Mouse (Mus musculus) T-helper 1 cell (primary cell): Measurements from ENCODE around the gene Hba-a1.
"Not testable (repeated sequence)": the region's sequence is repeated elsewhere in the genome, so short reads cannot be mapped to it uniquely, and the experiment has no call there.

Source experiments
- in situ Hi-C: fragments of 300-600 bp; cut with MboI, MseI; formaldehyde crosslinking; loops from one replicate; pipeline ENCODE4 v1.15.1; 2025; ENCODE audit warnings: high pct_unique_total_duplicates

The Hba-a1 gene

GRCm38 (mm10) chr11:32262674-32263415 is 20.5 kb upstream of the Hba-a1 start:
- in situ Hi-C loops, result no loop called here

DNA sequence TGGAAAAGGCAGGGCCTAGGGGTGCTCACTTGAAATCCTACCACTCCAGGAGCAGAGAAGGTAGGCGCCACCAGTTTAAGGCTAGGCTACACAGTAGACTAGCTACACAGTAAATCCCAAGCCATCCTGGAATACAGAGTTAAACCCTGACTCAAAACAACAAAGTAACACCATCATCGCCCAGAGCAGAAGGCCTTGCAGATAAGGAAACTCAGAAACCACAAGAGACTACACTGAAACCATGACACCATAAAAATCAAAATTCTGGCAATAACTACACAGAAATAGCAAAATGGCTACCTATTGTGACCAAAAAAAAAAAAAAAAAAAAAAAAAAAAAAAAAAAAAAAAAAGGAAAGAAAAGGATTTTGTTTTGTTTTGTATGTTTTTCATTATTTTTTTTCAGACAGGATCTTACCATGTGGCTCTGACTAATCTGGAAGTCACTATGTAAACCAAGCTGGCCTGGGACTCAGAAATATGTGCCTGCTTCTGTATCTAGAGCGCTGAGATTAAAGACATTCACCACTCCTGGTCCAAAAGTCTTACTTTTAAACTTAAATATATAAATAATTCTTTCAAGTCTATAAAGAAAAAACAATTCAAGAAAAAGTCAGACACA is 18.1 kb upstream of the Hba-a1 start:
- in situ Hi-C loops, result no loop called here

- in situ Hi-C loops, result no loop called here
Observed at GRCm38 (mm10) chr11:32266194-32266593, 17.1 kb upstream of the Hba-a1 start.

DNA sequence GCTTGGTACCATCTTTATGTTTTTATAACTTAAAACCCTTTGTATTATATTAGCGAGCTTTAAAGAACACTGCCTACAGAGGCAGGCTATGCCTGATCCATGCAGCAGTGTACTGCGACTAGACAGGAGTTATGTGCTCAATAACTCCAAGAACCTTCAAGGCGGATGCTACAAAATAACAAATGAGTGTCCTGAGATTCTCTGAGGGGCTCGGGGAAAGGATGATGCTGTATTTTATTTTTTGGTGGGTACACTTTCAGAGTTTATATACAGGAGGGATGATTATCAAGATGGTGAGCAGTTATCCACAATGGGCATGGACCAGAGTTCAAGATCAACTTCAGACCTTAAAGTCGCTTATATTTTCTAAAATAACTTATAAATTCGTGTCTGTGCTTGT is 16.5 kb upstream of the Hba-a1 start:
- in situ Hi-C loops, result no loop called here

- in situ Hi-C loops, result no loop called here
Observed at GRCm38 (mm10) chr11:32267188-32267884, 16.0 kb upstream of the Hba-a1 start, which contains the start of gene Nprl3. Gene Nprl3 (minus strand): TSS chr11:32267707.

- in situ Hi-C loops, result no loop called here
Observed at GRCm38 (mm10) chr11:32267964-32268363, 15.3 kb upstream of the Hba-a1 start.

DNA sequence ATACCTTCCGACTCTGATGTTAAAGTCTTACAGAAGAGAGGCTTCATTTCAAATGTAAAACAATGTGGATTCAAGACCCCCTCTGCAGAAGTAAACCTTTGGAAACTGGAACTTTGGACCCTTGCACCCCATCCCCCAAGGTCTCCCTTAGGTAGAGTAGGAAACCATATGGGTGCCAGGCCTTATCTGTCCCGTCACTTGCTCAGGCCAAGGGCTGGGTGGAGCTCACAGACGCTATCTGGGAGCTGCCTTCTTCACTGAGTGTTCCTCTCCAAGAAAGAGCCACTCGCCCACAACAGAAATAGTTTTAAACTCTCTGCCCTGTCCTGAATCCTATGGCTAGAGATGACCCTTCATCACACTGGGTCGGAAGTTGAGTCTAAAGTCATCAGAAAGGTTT is 14.4 kb upstream of the Hba-a1 start:
- in situ Hi-C loops, result no loop called here

GRCm38 (mm10) chr11:32271178-32271577 is 12.1 kb upstream of the Hba-a1 start:
- in situ Hi-C loops, result no loop called here

DNA sequence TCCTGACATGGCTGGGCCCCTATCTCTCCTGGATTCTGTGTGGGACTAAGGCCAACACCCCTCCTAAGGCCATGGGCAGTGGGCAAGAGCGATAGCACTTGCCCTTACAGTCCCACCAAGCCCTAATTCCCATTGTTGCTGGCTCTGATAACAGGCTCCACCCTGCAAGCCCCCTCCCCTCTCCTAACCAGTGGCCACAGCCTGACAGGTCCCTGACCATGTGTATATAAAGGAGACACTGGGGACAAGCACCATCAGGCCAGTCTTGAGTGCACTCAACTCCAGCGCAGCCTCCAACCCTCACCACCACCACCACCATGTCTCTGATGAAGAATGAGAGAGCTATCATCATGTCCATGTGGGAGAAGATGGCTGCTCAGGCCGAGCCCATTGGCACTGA is 7.0 kb upstream of the Hba-a1 start, which contains the start of gene Hba-x:
Gene Hba-x (plus strand): TSS at position 54 of the 400 bp plus-strand sequence.
- in situ Hi-C loops, result no loop called here

GRCm38 (mm10) chr11:32277736-32278457 is 5.4 kb upstream of the Hba-a1 start:
- in situ Hi-C loops, result no loop called here

DNA sequence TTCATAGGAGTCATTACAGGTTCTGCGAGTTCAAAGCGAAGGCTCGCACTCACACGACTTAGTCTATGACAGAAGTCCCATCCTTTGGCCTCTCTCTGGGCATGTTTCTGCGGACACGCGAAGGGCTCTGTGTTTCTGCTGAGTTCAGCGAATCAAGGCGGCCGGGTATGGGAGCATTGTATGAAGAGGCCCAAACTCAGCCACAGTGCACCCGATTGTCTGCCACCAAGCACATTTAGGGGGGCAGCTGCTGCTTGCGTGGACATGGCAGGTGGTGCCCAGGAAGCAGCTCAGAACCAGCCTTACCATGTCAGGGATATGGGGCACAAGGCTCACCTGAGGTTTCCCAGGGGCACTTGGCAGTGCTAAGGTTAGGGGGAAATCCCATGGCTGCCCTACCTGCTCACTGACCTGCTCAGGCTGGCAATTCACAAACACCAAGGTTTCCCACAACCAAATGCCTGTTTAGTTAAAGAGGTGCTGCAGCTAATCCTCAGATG is 4.8 kb upstream of the Hba-a1 start:
- in situ Hi-C loops, result no loop called here

- in situ Hi-C loops, result no loop called here
Observed at GRCm38 (mm10) chr11:32280646-32281045, 2.7 kb upstream of the Hba-a1 start.

DNA sequence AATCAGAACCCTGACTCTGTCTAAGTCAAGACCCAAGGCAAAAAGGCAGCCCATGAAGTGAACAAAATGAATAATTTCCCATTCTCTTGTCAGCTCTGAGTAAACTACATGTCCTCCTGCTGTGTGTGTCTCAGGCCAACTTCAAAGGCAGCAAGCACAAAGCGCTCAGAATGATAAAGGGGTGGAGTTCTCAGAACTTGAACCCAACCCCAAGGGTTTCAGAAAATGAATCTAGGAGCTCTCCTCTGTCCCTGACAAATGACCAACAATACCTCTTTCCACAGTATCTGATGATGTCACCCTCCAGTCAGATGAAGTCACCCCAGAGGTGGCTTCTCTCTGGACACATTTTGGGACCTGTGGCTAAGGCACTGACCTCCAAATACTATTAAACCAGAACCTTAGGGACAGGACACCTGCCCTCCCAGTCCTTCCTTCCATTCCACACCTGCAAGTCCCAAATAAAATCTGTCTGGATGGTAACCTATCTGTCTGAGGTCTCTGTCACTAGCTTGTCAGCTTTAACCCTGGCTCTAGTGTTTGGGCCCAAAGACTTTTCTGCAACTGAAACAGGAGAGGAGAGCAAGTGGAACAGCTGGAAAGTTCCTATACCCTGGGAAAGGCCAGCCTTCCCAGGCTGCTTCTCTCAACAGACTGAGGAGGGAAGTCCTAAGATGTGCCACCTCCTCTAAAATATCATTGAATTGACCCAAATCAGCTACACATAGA is 1.7 kb upstream of the Hba-a1 start:
- in situ Hi-C loops, result no loop called here

DNA sequence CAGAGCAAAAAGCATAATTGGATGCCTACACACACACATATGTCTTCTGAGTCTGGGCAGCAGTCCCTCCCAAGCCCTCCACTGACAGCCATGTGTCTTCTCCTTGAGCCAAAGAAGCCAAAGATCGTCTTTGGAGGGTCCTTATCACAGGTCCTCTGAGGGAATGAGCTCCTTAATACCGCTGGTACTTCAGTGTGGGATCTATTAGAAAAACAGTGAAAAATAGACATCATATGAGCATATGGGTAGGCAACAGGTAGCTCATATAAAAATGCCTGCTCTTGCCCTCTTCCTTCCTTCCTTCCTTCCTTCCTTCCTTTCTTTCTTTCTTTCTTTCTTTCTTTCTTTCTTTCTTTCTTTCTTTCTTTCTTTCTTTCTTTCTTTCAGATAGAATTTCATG is 1.3 kb downstream of the Hba-a1 start:
- in situ Hi-C loops, result not testable (repeated sequence)

DNA sequence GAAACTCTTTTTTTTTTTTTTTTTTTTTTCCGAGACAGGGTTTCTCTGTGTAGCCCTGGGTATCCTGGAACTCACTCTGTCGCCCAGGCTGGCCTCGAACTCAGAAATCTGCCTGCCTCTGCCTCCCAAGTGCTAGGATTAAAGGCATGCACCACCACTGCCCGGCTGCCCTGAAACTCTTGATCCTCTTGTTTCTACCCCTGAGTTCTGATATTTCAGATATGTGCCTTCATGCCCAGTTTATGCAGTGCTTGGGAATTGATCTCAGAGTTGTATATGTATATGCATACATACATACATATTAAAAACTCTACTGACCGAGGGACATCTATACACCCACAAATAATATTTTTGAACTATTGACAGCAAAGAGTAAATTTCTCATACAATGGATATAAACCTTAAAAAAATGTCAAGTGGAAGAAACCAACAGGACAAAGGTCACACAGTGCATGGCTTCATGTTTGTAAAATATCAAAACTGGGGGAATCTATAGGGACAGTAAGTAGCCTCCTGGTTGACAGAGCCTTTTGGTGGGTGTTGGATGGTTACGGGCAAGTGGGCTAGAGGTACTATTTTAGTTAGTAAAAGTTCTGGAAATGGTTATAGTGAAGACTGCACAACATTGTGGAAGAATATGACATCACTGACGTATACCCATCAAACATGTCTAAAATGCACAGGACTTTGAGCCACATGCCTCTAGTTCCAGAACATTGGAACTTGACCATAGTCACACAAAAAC is 1.9 kb downstream of the Hba-a1 start:
- in situ Hi-C loops, result no loop called here

DNA sequence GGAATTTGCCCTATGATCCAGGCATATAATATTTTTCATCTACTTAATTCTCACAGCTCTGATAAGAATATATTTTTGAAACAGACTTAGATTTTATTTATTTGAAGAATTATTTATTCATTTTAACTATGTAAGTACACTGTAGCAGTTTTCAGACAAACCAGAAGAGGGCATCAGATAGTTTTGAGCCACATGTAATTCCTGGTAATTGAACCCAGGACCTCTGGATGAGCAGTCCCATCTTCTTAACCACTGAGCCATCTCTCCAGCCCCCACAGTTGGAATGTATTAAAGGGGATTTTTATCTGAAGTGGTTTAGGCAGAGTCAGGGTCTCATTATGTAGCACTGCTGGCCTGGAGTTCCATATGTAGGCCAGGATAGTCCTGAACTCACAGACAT is 2.6 kb downstream of the Hba-a1 start:
- in situ Hi-C loops, result not testable (repeated sequence)

DNA sequence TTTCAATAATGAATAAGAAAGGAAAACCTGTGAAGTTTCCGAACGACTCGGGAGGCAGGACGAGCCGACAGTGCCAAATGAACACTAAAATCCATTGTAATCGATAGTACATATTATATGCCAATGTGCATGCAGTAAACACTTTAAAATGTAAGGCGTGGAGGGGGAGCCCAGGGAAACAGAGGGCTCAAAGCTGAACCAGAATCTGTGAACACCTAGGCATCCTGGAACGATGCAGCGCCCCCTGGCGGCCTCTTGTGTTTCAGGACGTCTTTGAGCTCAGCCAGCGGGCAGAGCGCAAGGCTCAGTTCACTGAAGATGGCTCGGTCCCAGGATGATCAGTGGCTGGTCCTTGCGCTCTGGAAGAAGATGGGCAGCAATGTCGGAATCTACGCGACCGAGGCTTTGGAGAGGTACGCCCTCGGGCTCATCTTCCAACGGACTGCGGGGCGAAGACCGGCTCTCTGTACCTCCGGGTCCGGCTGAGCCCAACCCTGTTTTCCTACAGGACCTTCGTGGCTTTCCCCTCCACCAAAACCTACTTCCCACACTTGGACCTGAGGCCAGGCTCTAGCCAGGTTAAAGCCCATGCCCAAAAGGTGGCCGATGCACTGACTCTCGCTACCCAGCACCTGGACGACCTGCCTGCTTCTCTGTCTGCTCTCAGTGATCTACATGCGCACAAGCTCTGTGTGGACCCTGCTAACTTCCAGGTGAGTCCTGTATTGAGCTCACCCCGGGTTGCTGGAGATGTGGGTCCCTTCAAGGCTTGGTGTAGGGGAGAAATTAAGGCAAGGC is 3.6 kb downstream of the Hba-a1 start, which contains the start of gene Hbq1b:
Gene Hbq1b (plus strand): TSS at position 271 of the 798 bp plus-strand sequence.
- in situ Hi-C loops, result not testable (repeated sequence)

DNA sequence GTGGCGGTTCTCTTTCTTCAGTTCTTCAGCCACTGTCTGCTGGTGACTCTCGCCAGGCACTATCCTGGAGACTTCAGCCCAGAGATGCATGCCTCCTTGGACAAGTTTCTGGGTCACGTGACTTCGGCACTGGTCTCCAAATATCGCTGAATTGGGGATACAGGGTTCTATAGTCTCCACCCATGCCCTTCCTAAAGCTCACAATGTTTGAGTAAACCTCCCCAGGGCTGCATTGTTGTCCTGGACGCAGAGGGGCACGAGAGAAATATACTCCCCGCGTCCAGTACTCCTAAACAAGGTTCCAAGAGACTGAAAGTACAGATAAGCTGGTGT is 4.1 kb downstream of the Hba-a1 start:
- in situ Hi-C loops, result no loop called here

DNA sequence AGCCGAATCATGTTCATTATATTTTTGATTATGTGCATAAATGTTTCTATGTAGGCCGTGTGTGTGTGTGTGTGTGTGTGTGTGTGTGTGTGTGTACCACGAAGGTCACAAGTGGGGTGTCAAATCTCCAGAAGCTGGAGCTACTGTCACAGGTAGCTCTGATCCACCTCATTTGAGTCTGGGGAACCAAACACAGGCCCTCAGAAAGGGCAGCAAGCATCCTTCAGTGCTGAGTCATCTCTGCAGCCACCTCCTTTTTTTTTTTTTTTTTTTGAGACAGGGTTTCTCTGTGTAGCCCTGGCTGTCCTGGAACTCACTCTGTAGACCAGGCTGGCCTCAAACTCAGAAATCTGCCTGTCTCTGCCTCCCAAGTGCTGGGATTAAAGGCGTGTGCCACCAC is 9.5 kb downstream of the Hba-a1 start:
- in situ Hi-C loops, result not testable (repeated sequence)

DNA sequence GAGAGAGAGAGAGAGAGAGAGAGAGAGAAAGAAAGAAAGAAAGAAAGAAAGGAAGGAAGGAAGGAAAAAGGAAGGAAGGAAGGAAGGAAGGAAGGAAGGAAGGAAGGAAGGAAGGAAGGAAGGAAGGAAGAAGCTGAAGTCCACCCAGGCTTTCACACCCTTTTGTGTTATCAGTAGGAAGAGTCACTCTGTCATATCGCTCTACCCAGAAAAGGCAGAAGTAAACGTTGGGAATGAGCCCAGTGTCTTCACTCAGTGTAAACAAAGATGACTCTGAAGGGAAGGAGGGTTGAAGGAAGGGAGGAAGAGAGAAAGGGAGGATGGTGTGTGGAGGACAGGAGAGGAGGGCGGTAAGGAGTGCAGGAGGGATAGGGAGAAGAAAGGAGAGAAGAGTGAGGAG is 10.2 kb downstream of the Hba-a1 start:
- in situ Hi-C loops, result not testable (repeated sequence)
